ENCODE assay signal across 17 mouse cellular contexts in genomic region chr1:171961704-171962103, GRCm38 (mm10). TPM values are rescaled to one million over a fixed set of nuclear protein-coding genes. Genes with fewer than 3 reads are reported as not detected.
"Had no signal": no experiment of that assay in that cellular context is flagged by ENCODE, and none has a peak within 500 bp of the region (broad histone marks: within the 10 kb centered on the region; RNA-seq: fewer than 3 reads in every experiment).

No protein-coding gene starts in this region.

- ATAC-seq: intestine, embryonic 16.5 days; lung, postnatal 0 days; midbrain, embryonic 16.5 days had no signal

- H3K9me3 ChIP-seq: limb, embryonic 10.5 days; liver, embryonic 15.5 days; midbrain, embryonic 10.5 days had no signal

- H3K27ac ChIP-seq: left cerebral cortex, adult 2 months; limb, embryonic 10.5 days; liver, embryonic 15.5 days; midbrain, embryonic 10.5 days had no signal

- H3K27me3 ChIP-seq: liver, embryonic 15.5 days had no signal

- H3K9ac ChIP-seq: liver, embryonic 15.5 days had no signal

- H3K36me3 ChIP-seq: limb, embryonic 10.5 days; liver, embryonic 15.5 days; midbrain, embryonic 10.5 days had no signal

- DNase-seq: kidney, adult 8-10 months; kidney, postnatal 25 days; lung, adult 2 months; lung, postnatal 4 days; right cerebral cortex, adult 18-20 months; right cerebral cortex, postnatal 25 days had no signal

- H3K4me1 ChIP-seq: limb, embryonic 10.5 days; liver, embryonic 15.5 days; midbrain, embryonic 10.5 days had no signal

- H3K4me3 ChIP-seq: left cerebral cortex, adult 2 months; limb, embryonic 10.5 days; liver, embryonic 15.5 days; midbrain, embryonic 10.5 days had no signal

- H3K4me2 ChIP-seq: liver, embryonic 11.5 days; liver, embryonic 15.5 days had no signal

RNA-seq across cellular contexts. Expression of gene Slamf6, which starts 44.4 kb away (rescaled TPM):
- total RNA-seq: layer of hippocampus, postnatal 25 days had no signal
- polyA plus RNA-seq: limb, embryonic 10.5 days; liver, embryonic 11.5 days; midbrain, embryonic 10.5 days; midbrain, embryonic 16.5 days; neural tube, embryonic 14.5 days; stomach, embryonic 14.5 days had no signal
